Mouse (Mus musculus) left cerebral cortex, postnatal 14 days (tissue): Measurements from ENCODE around the gene Hsd17b2. TPM values are rescaled to one million over a fixed set of nuclear protein-coding genes. Genes with fewer than 3 reads are reported as not detected.

Source experiments
- DNase-seq, 2 experiments: peaks; one replicate each; pipeline ENCODE4 v3.0.0; 2021 to 2022; ENCODE audit warnings: low spot score in 2 of 2, mixed read lengths in 1 of 2
- intact Hi-C: fragments of 180-260 bp; cut with DNase I; formaldehyde crosslinking; loops from one replicate; pipeline ENCODE4 v1.15.1; 2025
- total RNA-seq, 2 experiments: library from RNA; stranded (reverse); gene quantifications; 2 replicates each; pipeline ENCODE4 v1.2.3; 2021

Hsd17b2 gene
- total RNA-seq, 2 experiments from 2014 or later, result 0.26 TPM; not detected in 1

- no peak for DNase-seq
- intact Hi-C loops, result no loop called here
These were observed 103.7 kb downstream of the Hsd17b2 start for GRCm38 (mm10) chr8:117805419-117805818.

Other genes starting within 250 kb of the Hsd17b2 start
- 1 to 10 TPM; 2.9 TPM for gene Plcg2, start 203.6 kb upstream of the Hsd17b2 start, total RNA-seq
- gene Sdr42e1, start 28.2 kb upstream of the Hsd17b2 start, total RNA-seq, result 1 to 10 TPM; 4.1 to 4.9 TPM
- gene Mphosph6, start 100.0 kb downstream of the Hsd17b2 start, total RNA-seq, result 10 to 100 TPM; 18.3 to 19.3 TPM